Mouse (Mus musculus): Measurements from ENCODE around the gene Tmem106a.

- TF ChIP-seq ZNF384 (IDR thresholded peaks at IDR 0.05; ENCODE audit: low read depth, low read length) (no peak), CHD2 (IDR thresholded peaks at IDR 0.05; ENCODE audit: low read depth, low read length) (no peak), MAFK (IDR thresholded peaks at IDR 0.05; ENCODE audit: insufficient read depth, low read depth, low read length) (no peak)
Observed at GRCm38 (mm10) chr11:101544132-101544531, 37.9 kb upstream of the Tmem106a start.

All from ES-E14 (cell line).